Mouse (Mus musculus) limb, embryonic 10.5 days (tissue): ENCODE measurements at regions not wholly inside any gene's neighbourhood (a gene's known extent, or its start where the extent isn't known, plus 50 kb on each side); places are given as distances from the start of the nearest gene placed in this dataset.

Experiments
- DNase-seq: peaks from one replicate; pipeline ENCODE4 v3.0.0-alpha.2; 2017; ENCODE audit warnings: low spot score
- H3K27ac ChIP-seq: fragments of 300-500 bp; sonication (generic); 2 replicates; pipeline ENCODE4 v1.5.1; 2016; ENCODE audit warnings: mild to moderate bottlenecking
- H3K27me3 ChIP-seq: fragments of 300-500 bp; sonication (generic); 2 replicates; pipeline ENCODE4 v1.6.1; 2016; ENCODE audit warnings: low read depth, mild to moderate bottlenecking; ENCODE audit not compliant: poor library complexity, severe bottlenecking
- H3K36me3 ChIP-seq: fragments of 300-500 bp; sonication (generic); 2 replicates; pipeline ENCODE4 v1.6.1; 2016; ENCODE audit warnings: mild to moderate bottlenecking, moderate library complexity
- H3K4me1 ChIP-seq: fragments of 300-500 bp; sonication (generic); 2 replicates; pipeline ENCODE4 v1.6.1; 2016
- H3K4me3 ChIP-seq: fragments of 300-500 bp; sonication (generic); 2 replicates; pipeline ENCODE4 v1.5.1; 2016; ENCODE audit warnings: mild to moderate bottlenecking, moderate library complexity
- H3K9me3 ChIP-seq: fragments of 300-500 bp; sonication (generic); replicated peaks from 2 replicates; pipeline ENCODE4 v1.6.1; 2016; ENCODE audit warnings: mild to moderate bottlenecking
- WGBS: fragments of 180-500 bp; shearing (Covaris S2); methylation state at CpG from one replicate; pipeline ENCODE4 v1.1.7; 2016; 5-methylcytosine and 5-hydroxymethylcytosine counted together

DNA sequence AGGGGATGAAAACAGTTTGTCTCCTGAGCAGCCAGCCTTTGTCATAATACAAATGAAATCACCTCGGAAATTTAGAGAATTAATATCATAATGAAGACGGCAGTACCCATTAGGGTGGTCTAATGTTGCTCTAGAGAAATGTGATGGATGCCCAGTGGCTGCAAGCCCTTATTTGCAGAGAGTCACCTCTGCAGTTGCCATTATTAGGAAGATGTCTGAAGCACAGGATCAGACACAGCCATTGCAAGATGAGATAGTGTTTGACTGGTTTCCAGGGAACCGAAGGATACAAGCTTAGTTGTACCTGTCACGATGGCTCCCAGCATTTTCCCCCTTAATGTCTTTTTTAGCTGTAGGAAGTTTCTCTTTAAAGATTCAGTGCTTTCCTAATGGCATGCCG, 247.8 kb downstream of the Fign start:
- Histone ChIP-seq H3K36me3 (no peaks in the 10 kb centered on the region), H3K27ac (no peak overlapping the region), H3K4me1 (peaks cover 29% of the 10 kb centered on the region), H3K9me3 (no peaks in the 10 kb centered on the region), H3K4me3 (no peak overlapping the region), H3K27me3 (no peaks in the 10 kb centered on the region)
- DNase-seq, result no peak
- WGBS, result 90% methylated on average over 5 of the region's 5 CpGs

DNA sequence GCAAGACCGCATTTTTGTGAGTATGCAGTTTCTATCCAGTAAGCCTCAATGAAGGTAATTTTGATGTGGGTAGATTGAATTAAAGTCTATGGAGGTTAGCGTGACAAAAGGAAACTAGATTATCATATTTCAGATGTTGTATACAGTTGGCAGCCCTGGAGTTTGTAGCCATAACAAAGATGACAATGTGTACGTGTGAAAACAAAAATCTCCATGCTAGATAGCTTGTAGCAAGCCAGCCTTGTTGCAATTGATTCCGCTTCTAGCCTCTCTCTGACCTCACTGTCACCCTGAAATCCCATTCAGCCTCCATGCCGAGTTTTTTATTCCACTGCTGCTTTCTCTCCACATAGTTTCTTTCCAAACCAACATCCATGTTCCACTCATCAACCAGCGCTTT, 248.4 kb downstream of the Fign start:
- DNase-seq, result no peak
- Histone ChIP-seq H3K36me3 (no peaks in the 10 kb centered on the region), H3K4me1 (peaks cover 25% of the 10 kb centered on the region), H3K9me3 (no peaks in the 10 kb centered on the region), H3K4me3 (no peak overlapping the region), H3K27ac (no peak overlapping the region), H3K27me3 (no peaks in the 10 kb centered on the region)
- WGBS, result 91% methylated on average over 6 of the region's 6 CpGs

DNA sequence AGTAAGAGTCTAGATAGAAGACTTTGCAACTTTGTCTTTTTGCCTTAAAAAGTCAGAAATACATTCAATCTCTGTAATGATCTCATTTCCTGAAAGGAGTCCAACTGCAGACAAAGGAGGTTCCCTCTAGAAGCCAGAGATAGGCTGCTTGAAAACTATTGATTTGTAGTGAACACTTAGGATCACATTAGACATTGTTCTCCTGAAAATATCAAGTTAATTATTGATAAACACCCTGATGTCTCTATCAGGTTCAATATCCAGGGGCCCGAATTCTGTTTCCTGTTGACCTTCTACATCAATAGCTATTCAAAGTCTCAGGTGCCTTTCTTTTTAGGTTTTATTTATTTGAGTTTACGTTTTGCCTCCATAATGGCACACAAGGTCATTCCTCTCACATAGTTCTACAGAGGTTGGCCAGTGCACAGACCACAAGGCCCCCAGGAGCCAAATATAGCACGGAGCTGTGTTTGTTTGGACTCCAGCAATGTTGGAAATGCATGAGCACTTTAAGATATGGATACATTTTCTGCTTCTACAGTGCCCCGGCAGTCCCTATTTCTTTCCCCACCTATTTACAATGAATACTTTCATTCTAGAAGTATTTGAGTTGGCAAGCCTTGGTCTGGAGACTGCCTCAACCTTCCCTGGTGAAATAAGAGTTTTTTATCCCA, 265.7 kb downstream of the Fign start:
- no peaks in the 10 kb centered on the region for H3K27me3 ChIP-seq
- no peak for DNase-seq
- 85% methylated on average over 4 of the region's 4 CpGs for WGBS
- H3K27ac ChIP-seq, result no peak overlapping the region
- H3K4me1 ChIP-seq, result peaks cover 8% of the 10 kb centered on the region
- H3K4me3 ChIP-seq, result no peak overlapping the region
- no peaks in the 10 kb centered on the region for H3K9me3 ChIP-seq
- H3K36me3 ChIP-seq, result no peaks in the 10 kb centered on the region

DNA sequence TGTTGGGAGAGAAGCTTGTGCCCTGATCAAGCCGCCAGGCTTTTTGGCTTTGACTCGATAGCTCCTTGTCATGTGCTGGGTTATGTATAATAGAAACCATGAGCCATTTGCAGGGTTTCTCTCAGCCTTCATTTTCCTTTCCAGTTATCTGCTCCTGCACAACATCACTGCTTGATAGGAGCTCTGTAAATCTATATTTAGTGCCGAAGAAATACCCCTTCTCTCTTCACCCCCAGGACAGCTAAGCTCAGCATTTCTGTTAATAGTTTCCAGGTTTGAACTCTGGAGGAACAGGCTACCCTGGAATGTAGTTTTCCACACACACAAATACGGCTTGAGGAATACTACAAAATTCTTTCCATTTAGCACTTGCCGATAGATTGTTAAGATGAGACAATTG, 267.4 kb downstream of the Fign start:
- DNase-seq, result no peak
- H3K36me3 ChIP-seq, result no peaks in the 10 kb centered on the region
- no peaks in the 10 kb centered on the region for H3K9me3 ChIP-seq
- no peaks in the 10 kb centered on the region for H3K27me3 ChIP-seq
- H3K27ac ChIP-seq, result peak overlapping the region; percentile 30; the same call in 1 of the 2 replicates
- no peak overlapping the region for H3K4me3 ChIP-seq
- peaks cover 8% of the 10 kb centered on the region for H3K4me1 ChIP-seq
- WGBS, result 70% methylated on average over 5 of the region's 5 CpGs

DNA sequence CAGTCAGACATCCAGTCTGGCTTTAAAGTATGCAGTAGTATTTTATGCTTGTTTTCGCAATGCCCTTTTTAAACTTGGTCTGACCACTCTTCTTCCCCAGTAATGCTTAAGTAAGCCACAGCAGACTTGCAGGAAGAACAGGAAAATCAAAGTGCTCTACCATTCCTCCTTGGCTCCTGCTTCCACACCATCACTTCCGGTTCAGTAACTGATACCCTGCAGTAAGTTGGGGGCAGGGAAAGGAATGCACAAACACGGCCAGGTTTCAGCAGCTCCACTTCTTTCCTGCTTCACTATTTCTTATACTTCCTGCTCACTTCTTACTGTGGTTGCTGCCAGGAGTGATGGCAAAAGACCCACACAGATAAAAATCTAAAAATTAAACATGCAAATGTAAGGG, 269.2 kb downstream of the Fign start:
- Histone ChIP-seq H3K4me3 (no peak overlapping the region), H3K27me3 (no peaks in the 10 kb centered on the region), H3K4me1 (peaks cover 8% of the 10 kb centered on the region), H3K27ac (0 out of 2 replicates have a peak overlapping the region, but pooled peaks have one; percentile 2), H3K36me3 (no peaks in the 10 kb centered on the region), H3K9me3 (no peaks in the 10 kb centered on the region)
- DNase-seq, result no peak
- WGBS, result 46% methylated on average over 3 of the region's 3 CpGs

DNA sequence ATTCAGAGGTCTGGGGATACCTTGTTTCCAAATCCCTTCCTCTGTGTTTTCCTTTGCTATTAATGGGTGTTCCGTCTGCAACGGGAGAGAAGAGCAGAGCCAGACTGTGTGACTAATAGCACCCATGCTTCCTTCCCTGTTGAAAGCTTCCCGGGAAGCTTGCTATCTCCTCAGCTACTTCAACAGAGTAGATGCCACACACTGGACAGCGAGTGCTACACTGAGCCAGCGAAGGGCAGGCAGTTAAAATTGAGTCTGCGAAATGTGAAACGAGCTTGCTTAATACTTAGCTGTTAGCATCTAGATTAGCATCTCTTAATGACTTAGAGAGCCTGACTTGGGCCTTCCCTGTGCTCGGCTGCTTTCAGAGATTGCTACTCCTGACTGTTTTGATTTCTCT, 278.4 kb downstream of the Fign start:
- no peak for DNase-seq
- 24% methylated on average over 8 of the region's 8 CpGs for WGBS
- Histone ChIP-seq H3K27ac (no peak overlapping the region), H3K4me1 (peaks cover 5% of the 10 kb centered on the region; the same call in 1 of the 2 replicates), H3K9me3 (no peaks in the 10 kb centered on the region), H3K4me3 (no peak overlapping the region), H3K36me3 (no peaks in the 10 kb centered on the region), H3K27me3 (no peaks in the 10 kb centered on the region)
